Mouse (Mus musculus): ENCODE measurements around the gene Fam107a. TPM values are rescaled to one million over a fixed set of nuclear protein-coding genes. Genes with fewer than 3 reads are reported as not detected.
A peak's percentile ranks its signal among the peaks of the same experiment; 100 is the strongest.

Fam107a gene
- polyA plus RNA-seq, 1 experiment = 2.1 TPM

- Histone ChIP-seq H3K36me3 (ENCODE audit: control insufficient read depth, insufficient read depth, low read length) (no peaks in the 10 kb centered on the region), H3K4me1 (replicated peaks; ENCODE audit: control insufficient read depth, insufficient read depth, low read length) (peaks cover 3% of the 10 kb centered on the region), H3K27me3 (ENCODE audit: control insufficient read depth, insufficient read depth, low read length) (no peaks in the 10 kb centered on the region), H3K4me3 (ENCODE audit: control insufficient read depth, insufficient read depth, low read length) (no peak overlapping the region), H3K27ac (ENCODE audit: control insufficient read depth, insufficient read depth, low read length) (no peak overlapping the region)
- DNase-seq = no peak
- 87% methylated on average over 6 of the region's 6 CpGs for WGBS
- no peak for TF ChIP-seq CTCF (IDR thresholded peaks at IDR 0.05; ENCODE audit: borderline replicate concordance, control insufficient read depth, extremely low read depth, insufficient read depth, low read length, poor library complexity)
- TF ChIP-seq POLR2A (IDR thresholded peaks at IDR 0.05; ENCODE audit: control insufficient read depth, extremely low read depth, insufficient read depth, low read length, poor library complexity) = no peak
Observed at GRCm38 (mm10) chr14:8256072-8256471, 61.8 kb downstream of the Fam107a start.

GRCm38 (mm10) chr14:8255076-8255729 lies 62.6 kb downstream of the Fam107a start:
- DNase-seq = peak; percentile 72
- H3K4me3 ChIP-seq (ENCODE audit: control insufficient read depth, insufficient read depth, low read length) = no peak overlapping the region
- no peaks in the 10 kb centered on the region for H3K36me3 ChIP-seq (ENCODE audit: control insufficient read depth, insufficient read depth, low read length)
- TF ChIP-seq CTCF (IDR thresholded peaks at IDR 0.05; ENCODE audit: borderline replicate concordance, control insufficient read depth, extremely low read depth, insufficient read depth, low read length, poor library complexity) (no peak), POLR2A (IDR thresholded peaks at IDR 0.05; ENCODE audit: control insufficient read depth, extremely low read depth, insufficient read depth, low read length, poor library complexity) (no peak)
- H3K27ac ChIP-seq (ENCODE audit: control insufficient read depth, insufficient read depth, low read length) = no peak overlapping the region
- peaks cover 3% of the 10 kb centered on the region for H3K4me1 ChIP-seq (replicated peaks; ENCODE audit: control insufficient read depth, insufficient read depth, low read length)
- no peaks in the 10 kb centered on the region for H3K27me3 ChIP-seq (ENCODE audit: control insufficient read depth, insufficient read depth, low read length)
- 49% methylated on average over 7 of the region's 7 CpGs for WGBS

- H3K36me3 ChIP-seq (ENCODE audit: control insufficient read depth, insufficient read depth, low read length) = no peaks in the 10 kb centered on the region
- DNase-seq = no peak
- H3K4me3 ChIP-seq (ENCODE audit: control insufficient read depth, insufficient read depth, low read length) = no peak overlapping the region
- no peak for TF ChIP-seq POLR2A (IDR thresholded peaks at IDR 0.05; ENCODE audit: control insufficient read depth, extremely low read depth, insufficient read depth, low read length, poor library complexity)
- no peak for TF ChIP-seq CTCF (IDR thresholded peaks at IDR 0.05; ENCODE audit: borderline replicate concordance, control insufficient read depth, extremely low read depth, insufficient read depth, low read length, poor library complexity)
- H3K27ac ChIP-seq (ENCODE audit: control insufficient read depth, insufficient read depth, low read length) = no peak overlapping the region
- H3K27me3 ChIP-seq (ENCODE audit: control insufficient read depth, insufficient read depth, low read length) = no peaks in the 10 kb centered on the region
- peaks cover 3% of the 10 kb centered on the region for H3K4me1 ChIP-seq (replicated peaks; ENCODE audit: control insufficient read depth, insufficient read depth, low read length)
- 94% methylated on average over 8 of the region's 8 CpGs for WGBS
Observed at GRCm38 (mm10) chr14:8251330-8251885, 66.4 kb downstream of the Fam107a start.

GRCm38 (mm10) chr14:8250141-8250871 lies 67.5 kb downstream of the Fam107a start:
- no peaks in the 10 kb centered on the region for H3K27me3 ChIP-seq (ENCODE audit: control insufficient read depth, insufficient read depth, low read length)
- peaks cover 3% of the 10 kb centered on the region for H3K4me1 ChIP-seq (replicated peaks; ENCODE audit: control insufficient read depth, insufficient read depth, low read length)
- no peak overlapping the region for H3K4me3 ChIP-seq (ENCODE audit: control insufficient read depth, insufficient read depth, low read length)
- no peaks in the 10 kb centered on the region for H3K36me3 ChIP-seq (ENCODE audit: control insufficient read depth, insufficient read depth, low read length)
- no peak for TF ChIP-seq CTCF (IDR thresholded peaks at IDR 0.05; ENCODE audit: borderline replicate concordance, control insufficient read depth, extremely low read depth, insufficient read depth, low read length, poor library complexity)
- no peak for TF ChIP-seq POLR2A (IDR thresholded peaks at IDR 0.05; ENCODE audit: control insufficient read depth, extremely low read depth, insufficient read depth, low read length, poor library complexity)
- no peak overlapping the region for H3K27ac ChIP-seq (ENCODE audit: control insufficient read depth, insufficient read depth, low read length)
- WGBS = 90% methylated on average over 9 of the region's 9 CpGs
- no peak for DNase-seq

GRCm38 (mm10) chr14:8249206-8249605 lies 68.6 kb downstream of the Fam107a start:
- DNase-seq = no peak
- no peaks in the 10 kb centered on the region for H3K27me3 ChIP-seq (ENCODE audit: control insufficient read depth, insufficient read depth, low read length)
- TF ChIP-seq CTCF (IDR thresholded peaks at IDR 0.05; ENCODE audit: borderline replicate concordance, control insufficient read depth, extremely low read depth, insufficient read depth, low read length, poor library complexity) (no peak), POLR2A (IDR thresholded peaks at IDR 0.05; ENCODE audit: control insufficient read depth, extremely low read depth, insufficient read depth, low read length, poor library complexity) (no peak)
- no peaks in the 10 kb centered on the region for H3K4me1 ChIP-seq (replicated peaks; ENCODE audit: control insufficient read depth, insufficient read depth, low read length)
- H3K36me3 ChIP-seq (ENCODE audit: control insufficient read depth, insufficient read depth, low read length) = no peaks in the 10 kb centered on the region
- no peak overlapping the region for H3K27ac ChIP-seq (ENCODE audit: control insufficient read depth, insufficient read depth, low read length)
- WGBS = 95% methylated on average over 1 of the region's 1 CpGs
- H3K4me3 ChIP-seq (ENCODE audit: control insufficient read depth, insufficient read depth, low read length) = no peak overlapping the region

- DNase-seq = no peak
Observed at GRCm38 (mm10) chr14:8246878-8247277, 70.9 kb downstream of the Fam107a start.

More at GRCm38 (mm10) chr14:8246878-8247277, 70.9 kb downstream of the Fam107a start:
- TF ChIP-seq CTCF (IDR thresholded peaks at IDR 0.05; ENCODE audit: borderline replicate concordance, control insufficient read depth, extremely low read depth, insufficient read depth, low read length, poor library complexity) (no peak), POLR2A (IDR thresholded peaks at IDR 0.05; ENCODE audit: control insufficient read depth, extremely low read depth, insufficient read depth, low read length, poor library complexity) (no peak)
- Histone ChIP-seq H3K4me1 (replicated peaks; ENCODE audit: control insufficient read depth, insufficient read depth, low read length) (no peaks in the 10 kb centered on the region), H3K36me3 (ENCODE audit: control insufficient read depth, insufficient read depth, low read length) (no peaks in the 10 kb centered on the region), H3K27ac (ENCODE audit: control insufficient read depth, insufficient read depth, low read length) (no peak overlapping the region), H3K27me3 (ENCODE audit: control insufficient read depth, insufficient read depth, low read length) (no peaks in the 10 kb centered on the region), H3K4me3 (ENCODE audit: control insufficient read depth, insufficient read depth, low read length) (no peak overlapping the region)
- 93% methylated on average over 8 of the region's 8 CpGs for WGBS

Other genes with a start within 250 kb of the Fam107a start
- 7.2 and 7.5 TPM in 2 replicates for gene Rpp14, start 237.7 kb downstream of the Fam107a start, polyA plus RNA-seq (2012; rRNA removed)
- gene Pxk, start 219.8 kb downstream of the Fam107a start, polyA plus RNA-seq (2012; rRNA removed) = 25.1 and 28.7 TPM in 2 replicates
- gene Pdhb, start 145.0 kb downstream of the Fam107a start, polyA plus RNA-seq (2012; rRNA removed) = 79.8 and 88.9 TPM in 2 replicates
- 6.6 and 7.3 TPM in 2 replicates for gene Kctd6, start 103.9 kb downstream of the Fam107a start, polyA plus RNA-seq (2012; rRNA removed)
- 0.46 and 0.84 TPM in 2 replicates for gene Acox2, start 58.7 kb downstream of the Fam107a start, polyA plus RNA-seq (2012; rRNA removed)
- gene Oit1, start 60.7 kb upstream of the Fam107a start, polyA plus RNA-seq (2012; rRNA removed) = 4.0 and 4.3 TPM in 2 replicates